Mouse (Mus musculus) ES-Bruce4 (cell line): ENCODE data around the gene Zfp346.

Experiments used
- CTCF ChIP-seq: IDR thresholded peaks from one replicate; pipeline ENCODE4 v1.8.1; 2011; ENCODE audit warnings: low read depth, low read length
- EP300 ChIP-seq: IDR thresholded peaks from 2 replicates; pipeline ENCODE4 v1.6.1; 2011; ENCODE audit warnings: low read depth, low read length; ENCODE audit not compliant: insufficient read depth
- POLR2A ChIP-seq: IDR thresholded peaks from one replicate; pipeline ENCODE4 v1.8.1; 2011; ENCODE audit warnings: low read length; ENCODE audit not compliant: insufficient read depth

DNA sequence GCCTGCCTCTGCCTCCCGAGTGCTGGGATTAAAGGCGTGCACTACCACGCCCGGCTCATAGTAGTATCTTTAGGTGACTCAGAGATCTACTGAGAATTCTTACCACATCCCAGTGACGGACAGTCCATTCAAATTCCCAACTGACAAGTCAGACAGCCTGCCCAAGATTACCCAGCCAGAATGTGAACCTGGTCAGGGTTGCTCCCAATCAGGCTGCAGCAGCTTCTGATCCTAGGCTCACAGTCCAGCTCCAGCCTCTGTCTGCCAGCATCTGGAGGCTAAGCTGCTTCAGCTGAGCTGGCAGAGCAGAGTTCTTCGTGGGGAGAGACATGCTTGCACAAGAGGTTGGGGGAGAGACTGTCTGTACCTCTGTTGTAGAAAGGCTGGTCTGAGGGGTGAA, 78.3 kb downstream of the Zfp346 start:
- TF ChIP-seq EP300 (no peak), POLR2A (no peak), CTCF (no peak)
